Mouse (Mus musculus): Measurements from ENCODE around the gene Shc3.

Shc3 gene

DNA sequence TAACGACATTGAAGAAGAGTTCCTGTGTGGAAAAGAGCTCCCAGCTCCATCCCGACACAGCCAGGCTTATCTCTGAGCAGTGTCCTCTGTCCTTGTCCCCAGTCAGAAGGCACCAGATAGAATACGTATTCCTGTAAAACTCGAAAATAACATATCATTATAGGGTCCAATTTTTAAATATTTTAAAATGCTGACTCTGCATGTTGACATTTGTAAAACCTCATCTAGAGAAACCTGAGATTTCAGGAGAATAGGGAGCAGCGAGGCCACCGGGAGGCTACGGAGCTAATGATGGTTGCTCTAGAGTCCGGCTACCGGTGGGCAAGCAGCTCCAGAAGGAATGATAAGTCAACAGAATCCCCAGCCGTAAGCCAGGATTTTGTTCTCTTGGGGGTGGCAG, 92.2 kb downstream of the Shc3 start:
- no peak for DNase-seq

DNA sequence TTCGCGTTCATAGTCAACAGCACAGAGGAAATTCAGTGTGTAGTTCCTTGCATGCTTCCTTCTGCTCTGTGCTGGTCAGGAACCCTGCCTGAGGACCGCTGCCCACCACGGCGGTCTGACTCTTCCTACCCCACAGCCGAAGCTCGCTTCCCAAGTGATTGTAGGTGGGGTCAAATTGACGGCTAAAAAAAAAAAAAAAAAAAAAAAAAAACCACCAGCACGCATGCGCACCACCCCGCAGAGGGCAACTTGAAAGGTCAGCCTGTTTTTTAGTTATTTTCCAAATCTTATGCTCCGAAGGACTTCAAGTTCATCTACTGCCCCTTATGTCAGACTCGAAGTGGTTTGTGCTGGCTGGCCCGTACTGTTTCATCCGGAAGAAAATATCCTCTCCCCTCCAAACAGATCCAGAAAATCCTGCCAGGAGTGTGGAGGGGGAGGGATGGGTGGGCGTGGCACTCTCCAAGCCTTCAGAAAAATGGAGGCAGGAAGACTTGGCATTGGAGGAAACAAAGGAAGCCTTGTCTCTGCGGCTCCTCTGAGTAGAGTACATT, 100.4 kb downstream of the Shc3 start:
- DNase-seq, result no peak

DNA sequence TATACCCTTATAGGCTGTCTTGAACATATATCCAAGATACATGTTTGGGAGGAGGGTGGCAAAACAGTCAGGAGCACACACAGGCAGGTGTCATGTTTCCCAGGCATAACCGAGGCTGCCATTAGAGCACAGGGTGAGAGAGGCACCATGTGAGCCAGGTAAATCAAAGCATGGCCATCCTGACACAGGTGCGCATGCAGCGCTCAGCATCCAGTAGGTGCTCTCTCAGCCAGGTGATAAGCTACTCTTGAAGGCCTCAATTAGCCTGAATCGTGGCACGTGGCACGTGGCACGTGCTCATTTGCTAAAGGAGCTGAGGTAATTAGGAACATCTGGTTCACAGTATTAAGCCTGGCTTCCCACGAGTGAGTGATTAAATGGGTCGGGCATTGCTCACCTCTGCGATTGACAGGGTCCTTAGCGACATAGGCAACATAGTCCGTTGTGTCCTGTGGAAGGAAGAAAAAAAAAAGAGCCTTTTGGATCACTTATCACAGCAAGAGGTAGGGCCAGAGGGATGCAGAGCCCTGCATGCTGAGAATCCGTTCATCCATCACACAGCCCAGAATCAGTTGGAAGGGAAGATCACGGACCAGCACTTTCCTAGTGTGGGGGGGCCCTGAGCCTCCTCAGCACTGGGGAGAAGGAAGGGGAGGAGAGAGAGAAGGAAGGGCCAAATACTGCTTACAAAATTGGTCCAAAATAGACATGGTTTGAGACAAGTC, 102.9 kb downstream of the Shc3 start:
- DNase-seq, result no peak

DNA sequence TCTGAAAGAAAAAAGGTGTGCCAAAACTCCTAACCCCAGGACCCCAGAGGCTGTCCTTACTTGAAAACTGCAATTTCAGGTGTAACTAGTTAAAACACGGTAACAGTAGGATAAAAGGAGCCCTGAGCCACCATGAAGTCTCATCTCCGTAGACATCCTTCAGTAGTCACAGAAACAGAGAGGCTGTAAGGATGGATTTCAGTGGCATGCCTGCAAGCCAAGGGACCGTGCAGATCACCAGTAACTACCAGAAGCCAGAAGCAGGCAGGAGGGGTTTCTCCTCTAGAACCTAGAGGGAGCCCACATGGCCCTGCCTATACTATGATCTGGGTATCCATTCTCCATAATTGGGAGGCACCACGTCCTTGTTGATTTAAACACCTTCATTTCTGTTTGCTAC, 104.9 kb downstream of the Shc3 start:
- DNase-seq, result no peak

DNA sequence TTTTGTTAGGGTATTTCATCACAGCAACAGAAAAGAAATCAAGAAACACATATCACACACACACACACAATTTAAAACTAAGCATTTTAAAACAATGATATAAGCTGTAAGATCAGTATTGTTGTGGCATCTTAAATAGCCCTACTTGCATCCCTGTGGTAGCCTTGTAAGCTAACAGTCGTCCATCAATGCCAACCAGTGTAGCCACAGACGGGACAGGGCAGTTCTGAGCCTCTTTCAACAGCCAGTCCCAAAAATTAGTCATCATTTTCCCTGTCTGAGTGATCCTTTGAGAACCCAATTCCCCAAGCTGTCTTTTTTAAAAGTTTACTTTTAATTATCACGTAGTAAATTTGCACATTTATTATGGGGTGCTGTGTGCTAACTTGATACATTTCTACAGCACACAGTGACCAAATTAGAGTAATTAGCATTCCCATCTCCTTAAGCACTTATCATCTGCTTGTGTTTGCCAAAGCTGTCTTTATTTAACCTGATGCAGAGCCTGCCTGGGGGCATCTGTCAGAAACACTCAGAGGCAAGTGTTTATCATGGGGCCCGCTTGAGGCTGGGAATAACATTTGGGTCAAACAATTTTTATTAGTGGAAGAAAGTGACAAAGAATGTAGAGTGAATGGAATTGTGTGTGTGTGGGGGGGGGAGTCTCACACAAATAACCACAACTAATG, 112.9 kb downstream of the Shc3 start:
- DNase-seq, result no peak

DNA sequence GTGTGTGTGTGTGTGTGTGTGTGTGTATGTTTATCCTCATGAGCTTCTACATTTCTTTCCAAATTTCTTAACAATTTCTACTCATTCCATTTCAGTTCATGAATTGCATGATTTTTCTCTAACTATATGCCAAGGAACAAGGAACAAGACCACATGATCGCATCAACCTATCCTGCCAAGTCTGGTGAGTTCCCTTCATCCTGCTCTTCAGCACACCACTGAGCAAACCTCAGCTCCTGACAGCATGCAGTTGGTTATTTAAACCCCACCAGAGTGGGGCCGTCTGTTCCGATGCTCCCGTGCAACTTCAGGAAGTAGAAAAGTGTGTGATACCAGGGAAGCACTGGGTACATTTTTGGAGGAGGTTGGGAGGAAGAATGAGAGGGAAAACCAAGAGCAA, 122.7 kb downstream of the Shc3 start:
- DNase-seq, result no peak

DNA sequence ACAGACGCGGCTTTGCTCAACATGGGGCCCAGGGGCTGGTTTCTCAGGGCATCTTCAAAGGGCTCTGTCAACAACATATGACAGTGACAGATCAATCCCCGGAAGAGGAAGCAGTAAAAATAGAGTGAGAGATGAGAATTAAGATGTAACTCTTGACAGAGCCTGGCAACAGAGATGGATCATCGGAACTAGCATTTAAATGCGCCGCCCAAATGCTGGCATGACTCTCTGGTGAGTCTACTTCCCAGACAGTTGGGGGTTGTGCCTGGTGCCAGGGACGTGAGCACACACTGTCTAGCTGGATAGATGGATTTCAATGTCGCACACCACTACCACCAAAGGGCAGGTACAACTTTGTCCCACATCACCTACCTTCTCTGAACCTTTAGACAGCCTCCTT, 126.3 kb downstream of the Shc3 start:
- DNase-seq, result no peak

DNA sequence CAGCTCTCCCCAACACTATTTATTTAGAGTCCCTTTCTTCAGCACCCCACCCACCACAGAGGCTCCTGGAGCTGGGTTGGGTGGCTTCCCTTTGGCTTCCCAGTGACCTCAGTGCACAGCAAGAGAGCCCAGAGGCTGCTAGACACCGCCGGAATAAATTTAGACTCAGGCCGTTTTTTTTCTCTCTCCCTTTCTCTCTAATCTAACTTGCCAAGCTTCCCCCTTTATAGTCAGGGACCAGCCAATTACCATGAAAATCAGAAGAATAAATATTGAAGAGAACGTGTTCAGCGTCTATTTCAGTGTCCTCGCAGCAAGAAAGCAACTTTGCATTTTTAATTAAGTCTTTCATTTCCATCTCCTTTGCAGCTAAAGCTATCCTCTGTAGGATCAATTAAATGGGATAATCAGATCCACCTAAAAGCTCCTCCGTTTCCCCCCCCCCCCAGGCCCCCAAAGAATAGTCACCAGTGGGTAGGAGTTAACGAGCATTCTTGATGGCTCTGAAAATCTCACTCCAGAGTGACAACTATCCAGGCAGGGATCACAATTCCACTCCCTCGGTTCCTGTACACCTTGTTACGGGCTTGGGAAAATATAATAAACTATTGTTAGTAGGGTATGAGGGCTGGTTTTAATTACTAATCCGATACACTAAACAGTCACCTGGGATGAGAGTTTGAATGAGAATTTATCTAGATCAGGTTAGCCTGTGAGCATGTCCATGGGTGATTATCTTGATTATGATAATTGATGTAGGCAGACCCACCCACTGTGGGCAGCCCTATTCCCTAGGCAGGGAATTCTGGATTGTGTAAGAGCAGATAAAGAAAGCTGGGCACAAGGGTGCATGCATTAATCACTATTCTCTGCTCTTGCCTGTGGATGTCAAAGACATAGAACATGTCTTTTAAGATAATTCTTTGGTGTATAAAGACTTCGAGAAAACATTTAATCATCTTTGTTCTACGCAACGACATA, 131.8 kb downstream of the Shc3 start:
- DNase-seq, result no peak

DNA sequence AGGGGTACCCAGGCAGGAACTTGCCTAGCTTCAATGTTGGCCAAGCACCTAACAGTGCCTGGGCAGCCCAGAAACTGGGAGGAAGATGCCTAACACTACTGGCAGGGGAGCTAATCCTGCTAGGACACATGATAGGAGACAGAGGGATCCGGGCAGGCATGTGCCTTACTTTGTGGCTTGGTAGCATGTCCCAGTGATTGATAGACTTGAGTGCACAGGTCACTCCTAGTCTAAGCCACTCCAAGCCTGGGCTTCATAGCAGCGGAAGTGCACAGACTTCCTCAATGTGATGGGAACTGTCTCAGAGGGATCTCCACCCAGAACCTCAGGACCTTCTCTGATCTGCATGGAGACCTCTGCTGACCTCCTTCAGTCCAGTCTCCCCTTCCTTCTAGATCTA, 134.1 kb downstream of the Shc3 start:
- DNase-seq, result no peak

DNA sequence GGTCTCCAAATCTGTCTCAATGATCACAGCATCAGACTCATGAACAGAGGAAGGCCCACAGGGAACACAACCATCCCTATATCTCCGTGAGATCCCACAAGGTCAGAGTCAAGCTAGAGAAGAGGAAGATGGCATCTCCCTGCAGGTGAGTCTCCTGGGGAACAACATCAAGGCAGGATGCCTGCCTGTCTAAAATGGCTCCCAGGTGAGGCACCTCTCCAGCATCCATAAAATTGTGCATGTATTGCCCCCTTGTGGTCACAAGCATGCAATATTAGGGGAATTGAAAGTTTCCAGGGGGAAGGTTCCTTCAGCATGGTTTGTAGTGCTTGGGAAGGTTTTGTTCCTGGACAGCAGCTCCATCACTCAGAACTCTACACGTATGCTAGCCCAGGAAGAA, 134.8 kb downstream of the Shc3 start:
- DNase-seq, result no peak

DNA sequence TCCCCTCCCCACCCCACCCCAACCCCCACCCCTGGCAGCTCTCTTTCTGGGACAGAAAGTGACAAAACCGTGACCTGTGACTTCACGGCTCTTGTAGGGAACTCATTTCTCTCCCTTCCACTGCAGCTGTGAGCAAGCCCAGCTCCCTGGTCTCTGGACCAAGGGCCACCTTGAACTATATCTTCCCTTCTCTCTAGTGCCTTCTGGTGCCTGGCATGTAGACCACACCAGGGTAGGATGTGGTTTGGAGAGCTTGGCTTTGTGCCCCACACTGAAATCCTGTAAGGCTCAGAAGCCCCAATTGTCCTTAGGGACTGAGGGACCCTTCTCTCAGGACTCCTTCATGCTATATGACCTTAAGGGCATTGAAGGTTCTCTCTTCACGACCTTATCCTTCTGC, 135.8 kb downstream of the Shc3 start:
- DNase-seq, result no peak

DNA sequence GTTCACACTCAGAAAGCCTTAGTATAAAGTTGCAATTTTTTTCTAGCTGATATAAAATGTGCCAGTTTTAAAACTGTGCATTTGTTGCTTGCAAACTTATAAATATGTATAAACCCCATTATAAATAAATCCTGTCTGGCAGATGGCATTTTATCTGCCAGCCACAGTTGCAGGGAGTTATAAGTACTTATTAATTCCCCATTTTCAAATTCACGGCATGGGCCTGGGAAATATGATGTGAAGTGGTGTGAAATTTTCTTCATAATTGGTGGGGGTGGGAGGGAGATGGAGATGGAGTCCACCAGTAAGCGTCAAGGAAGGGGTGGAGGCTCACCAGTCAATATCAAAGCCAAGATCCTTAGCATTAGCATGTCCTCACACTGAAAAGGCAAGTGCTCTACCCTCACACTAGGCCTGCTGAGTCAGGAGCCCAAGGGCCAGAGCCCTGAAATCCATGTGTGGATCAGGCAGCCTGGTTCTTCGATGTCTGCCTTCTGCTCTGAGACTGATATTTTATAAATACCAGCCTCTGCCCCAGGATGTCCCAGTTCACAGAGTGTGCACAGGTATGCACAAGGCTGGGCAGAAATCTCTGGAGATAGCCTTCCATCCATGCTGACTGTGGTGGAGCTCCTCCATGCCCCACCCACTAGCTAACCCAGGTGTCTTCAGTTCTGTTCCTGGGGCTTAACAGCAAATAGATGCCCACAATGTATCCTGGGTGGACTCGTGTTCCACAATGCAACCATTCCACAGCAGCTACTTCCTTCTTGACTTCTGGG, 143.4 kb downstream of the Shc3 start:
- DNase-seq, result no peak

DNA sequence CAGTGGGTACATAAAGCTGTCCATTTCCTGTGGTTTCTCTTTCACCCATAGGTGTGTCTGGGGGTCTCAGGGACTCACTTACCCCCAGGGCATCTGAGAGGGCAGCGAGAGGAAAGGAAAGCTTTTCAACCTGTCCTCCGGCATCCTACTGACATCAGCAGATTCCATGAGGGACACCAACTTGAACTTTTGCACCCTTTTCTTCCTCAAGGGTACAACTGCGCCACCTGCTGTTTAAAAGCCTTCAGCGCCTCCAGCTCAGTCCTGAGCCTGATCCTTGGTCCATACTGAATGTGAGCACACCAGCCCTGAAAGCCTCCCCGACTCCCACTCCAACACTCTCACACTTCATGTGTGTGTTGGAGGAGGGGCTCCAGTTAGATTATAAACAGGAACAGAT, 144.6 kb downstream of the Shc3 start:
- DNase-seq, result peak; percentile 54

DNA sequence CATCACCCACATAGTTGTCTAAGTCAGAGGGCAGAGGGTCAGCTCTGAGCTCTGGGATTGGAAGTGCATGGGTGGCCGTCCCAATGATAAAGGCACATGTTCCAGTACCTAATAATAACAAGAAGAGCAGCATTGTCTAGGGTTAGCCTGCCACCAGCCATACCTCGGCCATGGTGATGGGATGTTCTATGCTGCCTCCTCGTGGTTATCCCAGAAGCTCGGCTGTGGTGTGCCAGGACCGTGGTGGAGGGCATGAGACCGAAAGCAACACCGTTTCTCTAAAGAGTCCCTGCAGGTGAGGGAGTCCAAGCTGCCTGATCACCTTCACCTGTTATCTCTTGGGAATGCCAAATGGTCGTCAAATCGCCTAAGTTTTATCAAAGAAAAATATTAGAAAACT, 145.6 kb downstream of the Shc3 start:
- DNase-seq, result no peak

DNA sequence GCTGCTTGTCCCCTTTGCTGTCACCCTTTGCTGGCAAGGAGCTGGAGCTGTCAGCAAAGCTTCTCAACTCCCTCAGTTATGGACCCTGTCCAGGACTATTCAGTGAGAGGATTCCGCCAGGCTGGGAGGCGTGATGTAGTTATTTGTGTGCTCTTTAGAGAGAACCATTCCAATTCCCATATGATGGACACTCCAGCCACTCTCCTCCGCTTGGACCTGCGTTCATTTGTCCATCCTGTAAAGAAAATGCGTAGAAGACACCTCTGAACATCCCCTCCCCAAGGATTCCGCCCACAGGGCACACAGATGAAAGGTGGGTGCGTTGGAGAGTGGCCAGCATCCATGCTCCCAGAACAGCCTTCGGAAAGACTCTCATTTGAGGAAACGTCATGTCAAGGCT, 148.4 kb downstream of the Shc3 start:
- no peak for DNase-seq

DNA sequence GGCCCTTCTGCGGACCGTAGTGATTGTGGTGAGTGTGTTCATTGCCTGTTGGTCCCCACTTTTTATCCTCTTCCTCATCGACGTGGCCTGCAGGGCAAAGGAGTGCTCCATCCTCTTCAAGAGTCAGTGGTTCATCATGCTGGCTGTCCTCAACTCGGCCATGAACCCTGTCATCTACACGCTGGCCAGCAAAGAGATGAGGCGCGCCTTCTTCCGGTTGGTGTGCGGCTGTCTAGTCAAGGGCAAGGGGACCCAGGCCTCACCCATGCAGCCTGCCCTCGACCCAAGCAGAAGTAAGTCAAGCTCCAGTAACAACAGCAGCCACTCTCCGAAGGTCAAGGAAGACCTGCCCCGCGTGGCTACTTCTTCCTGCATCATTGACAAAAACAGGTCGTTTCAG, 149.7 kb downstream of the Shc3 start:
- DNase-seq, result no peak

DNA sequence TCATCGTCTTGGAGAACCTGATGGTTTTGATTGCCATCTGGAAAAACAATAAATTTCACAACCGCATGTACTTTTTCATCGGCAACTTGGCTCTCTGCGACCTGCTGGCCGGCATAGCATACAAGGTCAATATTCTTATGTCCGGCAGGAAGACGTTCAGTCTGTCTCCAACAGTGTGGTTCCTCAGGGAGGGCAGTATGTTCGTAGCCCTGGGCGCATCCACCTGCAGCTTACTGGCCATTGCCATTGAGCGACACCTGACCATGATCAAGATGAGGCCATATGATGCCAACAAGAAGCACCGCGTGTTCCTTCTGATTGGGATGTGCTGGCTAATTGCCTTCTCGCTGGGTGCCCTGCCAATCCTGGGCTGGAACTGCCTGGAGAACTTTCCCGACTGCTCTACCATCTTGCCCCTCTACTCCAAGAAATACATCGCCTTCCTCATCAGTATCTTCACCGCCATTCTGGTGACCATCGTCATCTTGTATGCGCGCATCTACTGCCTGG, 150.2 kb downstream of the Shc3 start:
- DNase-seq, result no peak

DNA sequence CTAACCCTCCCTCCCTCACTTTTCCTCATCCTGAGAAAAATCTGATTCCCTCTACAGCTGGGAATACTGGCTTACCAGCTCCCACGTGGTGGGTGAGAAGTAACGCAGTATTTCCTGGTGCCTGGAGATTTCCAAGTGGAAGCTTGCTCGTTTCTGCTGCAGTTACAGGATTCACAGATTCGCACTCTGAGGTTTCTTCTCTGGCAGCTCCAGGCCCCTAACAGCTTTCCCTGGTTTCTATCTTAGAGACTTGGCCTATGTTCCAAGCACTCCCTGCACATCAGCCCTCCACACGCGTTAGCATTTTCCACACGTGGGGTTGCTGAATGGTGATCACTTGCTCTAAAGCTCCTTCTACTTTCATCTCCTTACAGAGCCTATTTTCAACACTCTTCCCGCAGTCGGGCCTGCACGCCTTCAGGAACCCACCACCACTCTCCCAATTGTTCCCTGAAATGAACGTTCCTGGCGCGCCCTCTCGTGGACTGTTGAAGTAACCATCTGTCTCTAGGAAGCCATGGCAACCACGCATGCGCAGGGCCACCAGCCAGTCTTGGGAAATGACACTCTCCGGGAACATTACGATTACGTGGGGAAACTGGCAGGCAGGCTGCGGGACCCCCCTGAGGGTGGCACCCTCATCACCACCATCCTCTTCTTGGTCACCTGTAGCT, 150.8 kb downstream of the Shc3 start:
- peak; percentile 88 for DNase-seq

DNA sequence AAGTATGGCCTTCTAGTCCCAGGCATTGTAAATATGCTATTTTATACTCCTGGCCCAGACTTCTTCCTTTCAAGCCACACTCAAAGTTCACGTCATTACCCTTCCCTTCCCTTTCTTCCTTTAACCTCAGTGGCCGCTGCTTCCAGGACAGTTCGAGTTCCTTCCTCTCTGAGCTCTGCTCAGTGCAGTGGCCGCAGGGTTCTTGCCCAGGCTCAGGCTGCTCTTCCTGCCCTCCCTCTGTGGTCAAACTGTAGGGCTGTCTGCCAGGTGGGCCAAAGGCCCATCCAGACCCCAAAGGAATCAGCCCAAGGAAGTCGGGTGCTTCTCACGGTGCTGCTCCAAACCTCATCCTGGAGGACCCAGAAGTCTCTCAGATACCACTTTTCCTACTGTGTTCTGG, 151.4 kb downstream of the Shc3 start:
- DNase-seq, result no peak

DNA sequence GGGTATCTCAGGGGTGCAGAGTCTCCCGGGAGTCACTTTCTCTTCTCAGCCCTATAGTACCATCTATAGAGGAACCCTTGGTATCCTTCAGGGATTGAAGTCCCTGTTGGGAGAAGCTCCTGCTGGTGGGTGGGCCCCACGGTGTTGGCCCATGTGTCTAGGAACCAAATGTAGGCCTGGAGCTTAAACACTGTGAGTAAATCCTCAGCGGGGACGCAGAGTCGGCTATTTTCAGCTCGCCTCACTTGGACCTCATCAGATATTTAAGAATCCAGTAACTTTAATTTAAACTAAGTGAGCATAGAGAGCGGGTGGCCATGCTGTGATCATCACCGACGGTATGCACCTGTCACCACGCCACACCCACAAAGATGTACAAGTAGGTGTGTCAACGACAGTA, 152.5 kb downstream of the Shc3 start:
- DNase-seq, result no peak

DNA sequence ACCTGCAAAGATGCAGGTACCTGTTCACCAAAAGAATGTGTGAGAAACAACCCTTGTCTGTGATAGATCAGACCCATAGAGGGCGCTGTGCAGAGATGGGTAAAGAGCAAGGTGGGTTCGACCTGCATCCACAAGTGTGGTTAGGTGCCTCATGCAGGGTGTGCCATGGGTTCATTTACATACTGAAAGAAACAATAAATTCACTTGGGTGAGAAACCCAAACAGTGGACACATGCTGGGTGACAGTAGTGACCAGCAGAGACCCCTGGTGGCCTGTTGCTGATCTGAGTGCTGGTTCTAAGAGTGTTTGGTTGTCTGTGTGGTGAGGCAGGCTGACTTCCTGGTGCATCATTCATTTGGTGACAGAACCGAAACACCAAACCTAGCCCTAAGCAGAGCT, 155.8 kb downstream of the Shc3 start:
- no peak for DNase-seq
